Mouse (Mus musculus): Measurements from ENCODE around the gene Dus2.

Dus2 gene

DNA sequence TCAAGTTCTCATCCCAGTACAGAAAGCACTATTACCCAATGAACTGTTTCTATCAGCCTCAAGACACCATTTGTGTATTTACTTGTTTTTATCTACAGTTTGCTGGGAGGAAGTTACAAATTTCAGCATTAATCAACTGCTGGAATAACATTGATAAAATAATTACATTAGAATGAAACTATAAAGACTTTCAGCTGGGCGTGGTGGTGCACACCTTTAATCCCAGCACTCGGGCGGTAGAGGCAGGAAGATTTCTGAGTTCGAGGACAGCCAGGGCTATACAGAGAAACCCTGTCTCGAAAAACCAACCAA is 84.7 kb downstream of the Dus2 start:
- no peak for DNase-seq (ENCODE audit: low spot score in 2 of 2)

DNA sequence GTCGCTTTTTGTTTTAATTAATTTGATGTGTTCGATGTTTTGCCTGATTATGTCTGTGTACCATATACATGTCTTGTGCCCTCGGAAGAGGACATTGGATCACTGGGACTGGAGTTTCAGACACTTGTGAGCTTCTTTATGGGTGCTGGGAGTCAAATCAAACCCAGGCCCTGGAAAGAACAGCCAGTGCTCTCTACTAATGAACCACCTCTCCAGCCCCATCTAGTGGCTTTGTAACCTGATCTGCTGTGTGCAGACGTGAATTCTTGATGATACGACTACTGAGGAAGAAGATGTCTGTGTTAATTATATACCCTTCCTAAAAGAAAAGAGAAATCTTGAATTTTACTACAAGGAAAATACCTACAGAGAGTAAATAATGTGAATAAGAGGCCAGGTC is 85.5 kb downstream of the Dus2 start:
- no peak for DNase-seq (ENCODE audit: low spot score in 2 of 2)

DNA sequence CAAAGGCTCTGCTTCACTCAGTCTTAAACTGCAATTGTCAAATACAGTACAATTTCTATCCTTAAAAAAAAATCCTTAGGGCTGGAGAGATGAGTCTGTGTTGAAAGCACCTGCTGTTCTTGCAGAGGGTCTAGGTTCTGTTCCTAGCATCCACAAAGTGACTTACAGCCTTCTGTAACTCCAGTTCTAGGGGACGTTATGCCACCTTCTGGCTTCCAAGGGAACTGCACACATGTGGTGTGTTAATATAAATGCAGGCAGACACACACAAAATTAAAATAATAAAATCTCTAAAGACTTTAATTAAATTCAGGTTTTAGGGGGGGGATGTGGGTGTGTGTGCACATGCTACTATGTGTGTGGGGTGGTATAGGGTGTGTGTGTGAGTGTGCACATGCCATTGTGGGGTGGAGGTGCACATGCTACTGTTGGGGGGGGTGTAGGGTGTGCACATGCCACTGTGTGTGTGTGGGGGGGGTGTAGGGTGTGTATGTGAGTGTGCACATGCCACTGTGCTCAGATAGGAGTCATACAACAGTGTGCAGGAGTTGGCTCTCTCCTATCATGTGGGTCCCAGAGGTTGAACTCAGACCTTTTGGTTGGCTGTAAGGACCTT is 86.4 kb downstream of the Dus2 start:
- DNase-seq (ENCODE audit: low spot score in 2 of 2), result no peak

DNA sequence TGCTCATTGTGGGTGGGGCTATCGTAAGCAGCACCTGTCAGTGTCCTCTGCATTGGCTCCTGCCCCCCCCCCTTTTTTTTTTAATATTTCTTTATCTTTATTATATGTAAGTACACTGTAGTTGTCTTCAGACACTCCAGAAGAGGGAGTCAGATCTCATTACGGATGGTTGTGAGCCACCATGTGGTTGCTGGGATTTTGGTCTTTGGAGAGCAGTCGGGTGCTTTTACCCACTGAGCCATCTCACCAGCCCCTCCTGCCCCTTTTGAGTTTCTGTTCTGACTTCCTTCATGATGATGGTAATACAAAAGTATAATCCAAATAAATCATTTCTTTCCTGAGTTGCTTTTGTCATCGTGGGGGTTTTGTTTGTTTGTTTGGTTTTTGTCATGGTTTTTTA is 111.2 kb downstream of the Dus2 start:
- no peak for DNase-seq (ENCODE audit: low spot score in 2 of 2)

Data from frontal cortex, postnatal 14 days (tissue).